Mouse (Mus musculus): ENCODE results near the gene Ankrd9. TPM values are rescaled to one million over a fixed set of nuclear protein-coding genes. Genes with fewer than 3 reads are reported as not detected.

Ankrd9 gene
- 3.6 and 5.7 TPM in 2 replicates for total RNA-seq (2014; fragmentation: Nextera tagmentation)
- 2.2 and 3.6 TPM in 2 replicates for total RNA-seq (2017)

GRCm38 (mm10) chr12:110978607-110979406 is at the start of gene Ankrd9:
Gene Ankrd9, minus strand, starts transcription at chr12:110979040.
- peak; percentile 74 for ATAC-seq (replicated peaks; ENCODE audit: low FRiP score, low TSS enrichment, poor library complexity, severe bottlenecking)

GRCm38 (mm10) chr12:111021577-111021976 is 42.7 kb upstream of the Ankrd9 start:
- no peak for ATAC-seq (replicated peaks; ENCODE audit: low FRiP score, low TSS enrichment, poor library complexity, severe bottlenecking)

GRCm38 (mm10) chr12:111021138-111021537 is 42.3 kb upstream of the Ankrd9 start:
- ATAC-seq (replicated peaks; ENCODE audit: low FRiP score, low TSS enrichment, poor library complexity, severe bottlenecking) = no peak

GRCm38 (mm10) chr12:111019086-111019485 is 40.2 kb upstream of the Ankrd9 start:
- no peak for ATAC-seq (replicated peaks; ENCODE audit: low FRiP score, low TSS enrichment, poor library complexity, severe bottlenecking)

- no peak for ATAC-seq (replicated peaks; ENCODE audit: low FRiP score, low TSS enrichment, poor library complexity, severe bottlenecking)
These were observed 39.2 kb upstream of the Ankrd9 start for GRCm38 (mm10) chr12:111018068-111018467.

- no peak for ATAC-seq (replicated peaks; ENCODE audit: low FRiP score, low TSS enrichment, poor library complexity, severe bottlenecking)
These were observed 38.0 kb upstream of the Ankrd9 start for GRCm38 (mm10) chr12:111016807-111017206.

GRCm38 (mm10) chr12:111009615-111010257 is 30.9 kb upstream of the Ankrd9 start:
- peak; percentile 56 for ATAC-seq (replicated peaks; ENCODE audit: low FRiP score, low TSS enrichment, poor library complexity, severe bottlenecking)

GRCm38 (mm10) chr12:111008500-111009490 is 30.0 kb upstream of the Ankrd9 start:
- ATAC-seq (replicated peaks; ENCODE audit: low FRiP score, low TSS enrichment, poor library complexity, severe bottlenecking) = no peak

- ATAC-seq (replicated peaks; ENCODE audit: low FRiP score, low TSS enrichment, poor library complexity, severe bottlenecking) = peak; percentile 70
These were observed 28.6 kb upstream of the Ankrd9 start for GRCm38 (mm10) chr12:111007134-111008103.

GRCm38 (mm10) chr12:111006339-111006738 is 27.5 kb upstream of the Ankrd9 start:
- ATAC-seq (replicated peaks; ENCODE audit: low FRiP score, low TSS enrichment, poor library complexity, severe bottlenecking) = no peak

- ATAC-seq (replicated peaks; ENCODE audit: low FRiP score, low TSS enrichment, poor library complexity, severe bottlenecking) = no peak
These were observed 27.0 kb upstream of the Ankrd9 start for GRCm38 (mm10) chr12:111005803-111006202.

GRCm38 (mm10) chr12:111004142-111004541 is 25.3 kb upstream of the Ankrd9 start:
- peak; percentile 29; the same call in 1 of the 2 replicates for ATAC-seq (replicated peaks; ENCODE audit: low FRiP score, low TSS enrichment, poor library complexity, severe bottlenecking)

- ATAC-seq (replicated peaks; ENCODE audit: low FRiP score, low TSS enrichment, poor library complexity, severe bottlenecking) = no peak
These were observed 22.1 kb upstream of the Ankrd9 start for GRCm38 (mm10) chr12:111000956-111001355.

- peak; percentile 82 for ATAC-seq (replicated peaks; ENCODE audit: low FRiP score, low TSS enrichment, poor library complexity, severe bottlenecking)
These were observed 21.0 kb upstream of the Ankrd9 start for GRCm38 (mm10) chr12:110999820-111000219.

GRCm38 (mm10) chr12:110998092-110998491 is 19.3 kb upstream of the Ankrd9 start:
- ATAC-seq (replicated peaks; ENCODE audit: low FRiP score, low TSS enrichment, poor library complexity, severe bottlenecking) = no peak

- ATAC-seq (replicated peaks; ENCODE audit: low FRiP score, low TSS enrichment, poor library complexity, severe bottlenecking) = no peak
These were observed 15.8 kb upstream of the Ankrd9 start for GRCm38 (mm10) chr12:110994666-110995065.

- ATAC-seq (replicated peaks; ENCODE audit: low FRiP score, low TSS enrichment, poor library complexity, severe bottlenecking) = no peak
These were observed 14.4 kb upstream of the Ankrd9 start for GRCm38 (mm10) chr12:110993226-110993625.

GRCm38 (mm10) chr12:110992771-110993170 is 13.9 kb upstream of the Ankrd9 start:
- ATAC-seq (replicated peaks; ENCODE audit: low FRiP score, low TSS enrichment, poor library complexity, severe bottlenecking) = peak; percentile 3; the same call in 1 of the 2 replicates

All from megakaryocyte-erythroid progenitor cell, adult 5-6 weeks (primary cell).